Mouse (Mus musculus) lung, adult 2 months (tissue): ENCODE data around the gene Lypd1.

Source experiments
- CTCF ChIP-seq: fragments of 200-500 bp; IDR thresholded peaks from 2 replicates; pipeline ENCODE4 v1.5.1; 2011; ENCODE audit warnings: mild to moderate bottlenecking, low read length, control low read depth; ENCODE audit not compliant: insufficient read depth
- POLR2A ChIP-seq: fragments of 200-500 bp; IDR thresholded peaks from 2 replicates; pipeline ENCODE4 v1.6.1; 2011; ENCODE audit warnings: low read depth, mild to moderate bottlenecking, control low read depth, low read length, borderline replicate concordance; ENCODE audit errors: extremely low read depth

GRCm38 (mm10) chr1:125839746-125840392, 73.0 kb downstream of the Lypd1 start:
- no peak for TF ChIP-seq CTCF
- no peak for TF ChIP-seq POLR2A
